Mouse (Mus musculus): ENCODE data around the gene Fat3. TPM values are rescaled to one million over a fixed set of nuclear protein-coding genes. Genes with fewer than 3 reads are reported as not detected.

The Fat3 gene
- polyA plus RNA-seq, 1 experiment = not detected

- no peak overlapping the region for H3ac ChIP-seq (ENCODE audit: control insufficient read depth, insufficient read length, low read depth)
- TF ChIP-seq CEBPB (IDR thresholded peaks at IDR 0.05; ENCODE audit: low read depth) (no peak), MYOD1 (IDR thresholded peaks at IDR 0.05; ENCODE audit: control insufficient read depth, insufficient read length, low read depth) (no peak), MAX (IDR thresholded peaks at IDR 0.05) (no peak), USF1 (IDR thresholded peaks at IDR 0.05; ENCODE audit: low read depth) (no peak), FOSL1 (IDR thresholded peaks at IDR 0.05; ENCODE audit: insufficient read depth, low read length, poor library complexity, severe bottlenecking) (no peak), MYOG (IDR thresholded peaks at IDR 0.05; ENCODE audit: control insufficient read depth, extremely low read depth, insufficient read length) (no peak), CTCF (IDR thresholded peaks at IDR 0.05; ENCODE audit: control insufficient read depth, insufficient read depth, insufficient read length) (no peak)
- H3K27me3 ChIP-seq (ENCODE audit: control insufficient read depth, insufficient read depth, insufficient read length) = peaks cover 7% of the 10 kb centered on the region
- no peak overlapping the region for H3K4me3 ChIP-seq (ENCODE audit: insufficient read depth, poor library complexity, severe bottlenecking)
- no peaks in the 10 kb centered on the region for H3K36me3 ChIP-seq (ENCODE audit: control insufficient read depth, insufficient read depth)
- H3K79me3 ChIP-seq (ENCODE audit: low read depth) = no peaks in the 10 kb centered on the region
- no peaks in the 10 kb centered on the region for H3K79me2 ChIP-seq (ENCODE audit: control insufficient read depth, insufficient read depth)
Observed at GRCm38 (mm10) chr9:16257241-16257840, 243.7 kb downstream of the Fat3 start.

DNA sequence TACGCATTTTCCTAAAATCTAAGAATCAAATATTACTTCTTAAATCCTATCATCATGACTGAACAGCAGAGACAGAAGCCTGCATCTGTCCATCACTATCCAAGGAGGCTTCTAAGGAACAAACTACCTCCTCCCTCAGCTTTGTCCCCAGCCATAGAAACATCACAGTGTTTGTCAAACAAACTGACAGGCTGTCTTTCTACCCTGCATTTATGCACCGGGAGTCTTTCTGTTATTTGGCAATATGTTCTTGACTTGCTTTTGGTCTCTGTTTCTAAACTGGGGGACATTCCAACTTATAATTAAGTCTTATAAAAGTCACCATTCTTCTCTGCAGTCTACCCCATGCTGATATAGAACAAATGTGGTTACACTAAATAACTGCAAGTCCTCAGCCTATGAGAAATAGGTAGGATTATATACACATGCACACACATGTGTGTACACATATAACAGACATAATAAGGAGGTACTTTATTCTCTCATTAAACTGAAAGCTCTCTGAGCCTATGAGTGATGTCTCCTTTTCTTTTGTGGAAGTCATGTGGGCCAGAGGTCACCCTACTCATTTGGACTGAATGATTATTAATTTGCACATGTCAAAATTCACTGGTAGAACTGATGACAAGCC, 244.4 kb downstream of the Fat3 start:
- H3K27me3 ChIP-seq (ENCODE audit: control insufficient read depth, insufficient read depth, insufficient read length) = peaks cover 7% of the 10 kb centered on the region
- H3K36me3 ChIP-seq (ENCODE audit: control insufficient read depth, insufficient read depth) = no peaks in the 10 kb centered on the region
- no peaks in the 10 kb centered on the region for H3K79me3 ChIP-seq (ENCODE audit: low read depth)
- no peak overlapping the region for H3ac ChIP-seq (ENCODE audit: control insufficient read depth, insufficient read length, low read depth)
- TF ChIP-seq USF1 (IDR thresholded peaks at IDR 0.05; ENCODE audit: low read depth) = no peak
- TF ChIP-seq FOSL1 (IDR thresholded peaks at IDR 0.05; ENCODE audit: insufficient read depth, low read length, poor library complexity, severe bottlenecking) = no peak
- no peak for TF ChIP-seq CEBPB (IDR thresholded peaks at IDR 0.05; ENCODE audit: low read depth)
- TF ChIP-seq CTCF (IDR thresholded peaks at IDR 0.05; ENCODE audit: control insufficient read depth, insufficient read depth, insufficient read length) = no peak
- no peak for TF ChIP-seq MAX (IDR thresholded peaks at IDR 0.05)
- TF ChIP-seq MYOD1 (IDR thresholded peaks at IDR 0.05; ENCODE audit: control insufficient read depth, insufficient read length, low read depth) = no peak
- TF ChIP-seq MYOG (IDR thresholded peaks at IDR 0.05; ENCODE audit: control insufficient read depth, extremely low read depth, insufficient read length) = no peak
- H3K79me2 ChIP-seq (ENCODE audit: control insufficient read depth, insufficient read depth) = no peaks in the 10 kb centered on the region
- H3K4me3 ChIP-seq (ENCODE audit: insufficient read depth, poor library complexity, severe bottlenecking) = no peak overlapping the region

DNA sequence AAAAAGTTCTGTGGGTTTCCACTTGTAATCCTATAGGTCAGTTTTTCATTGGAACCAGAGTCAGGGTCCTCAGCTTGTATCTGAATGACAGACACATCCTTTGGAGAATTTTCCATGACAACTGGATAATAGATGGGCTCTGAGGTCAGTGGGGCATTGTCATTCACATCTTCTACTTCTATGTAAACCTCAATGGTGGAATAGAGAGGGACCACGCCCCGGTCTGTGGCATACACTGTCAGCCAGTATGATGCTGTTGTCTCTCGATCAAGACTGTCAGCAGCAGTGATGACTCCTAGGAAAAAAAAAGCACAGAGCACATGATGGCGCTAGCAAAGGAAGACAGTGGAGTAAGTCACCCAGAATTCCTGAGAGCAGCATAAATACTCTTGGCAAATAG, 254.3 kb downstream of the Fat3 start:
- TF ChIP-seq FOSL1 (IDR thresholded peaks at IDR 0.05; ENCODE audit: insufficient read depth, low read length, poor library complexity, severe bottlenecking) (no peak), USF1 (IDR thresholded peaks at IDR 0.05; ENCODE audit: low read depth) (no peak), CEBPB (IDR thresholded peaks at IDR 0.05; ENCODE audit: low read depth) (no peak), MAX (IDR thresholded peaks at IDR 0.05) (no peak), MYOD1 (IDR thresholded peaks at IDR 0.05; ENCODE audit: control insufficient read depth, insufficient read length, low read depth) (no peak), MYOG (IDR thresholded peaks at IDR 0.05; ENCODE audit: control insufficient read depth, extremely low read depth, insufficient read length) (no peak), CTCF (IDR thresholded peaks at IDR 0.05; ENCODE audit: control insufficient read depth, insufficient read depth, insufficient read length) (no peak)
- no peaks in the 10 kb centered on the region for H3K36me3 ChIP-seq (ENCODE audit: control insufficient read depth, insufficient read depth)
- no peaks in the 10 kb centered on the region for H3K79me2 ChIP-seq (ENCODE audit: control insufficient read depth, insufficient read depth)
- no peaks in the 10 kb centered on the region for H3K79me3 ChIP-seq (ENCODE audit: low read depth)
- no peak overlapping the region for H3ac ChIP-seq (ENCODE audit: control insufficient read depth, insufficient read length, low read depth)
- no peaks in the 10 kb centered on the region for H3K27me3 ChIP-seq (ENCODE audit: control insufficient read depth, insufficient read depth, insufficient read length)
- H3K4me3 ChIP-seq (ENCODE audit: insufficient read depth, poor library complexity, severe bottlenecking) = no peak overlapping the region

DNA sequence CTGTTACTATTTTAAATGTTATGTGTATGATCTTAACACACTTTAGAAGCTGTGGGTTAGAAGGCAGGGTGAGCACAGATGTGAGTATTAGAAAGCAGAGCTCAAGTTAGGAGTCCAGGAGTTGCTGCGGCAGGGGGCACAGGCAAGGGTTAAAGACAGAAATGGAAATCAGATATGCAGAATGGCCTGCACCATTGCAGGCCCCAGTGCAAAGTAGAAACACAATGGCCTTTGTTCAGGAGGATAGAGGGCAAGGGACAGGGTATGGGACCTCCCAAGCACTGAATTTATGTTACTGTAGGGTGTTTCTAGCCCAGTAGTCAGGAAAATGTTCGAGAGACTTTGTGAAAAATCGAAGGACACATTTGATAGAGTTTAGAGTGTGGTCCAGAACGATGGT, 269.5 kb downstream of the Fat3 start:
- Histone ChIP-seq H3ac (ENCODE audit: control insufficient read depth, insufficient read length, low read depth) (no peak overlapping the region), H3K79me2 (ENCODE audit: control insufficient read depth, insufficient read depth) (no peaks in the 10 kb centered on the region), H3K27me3 (ENCODE audit: control insufficient read depth, insufficient read depth, insufficient read length) (peaks cover 4% of the 10 kb centered on the region), H3K79me3 (ENCODE audit: low read depth) (no peaks in the 10 kb centered on the region), H3K4me3 (ENCODE audit: insufficient read depth, poor library complexity, severe bottlenecking) (no peak overlapping the region), H3K36me3 (ENCODE audit: control insufficient read depth, insufficient read depth) (no peaks in the 10 kb centered on the region)
- no peak for TF ChIP-seq MAX (IDR thresholded peaks at IDR 0.05)
- TF ChIP-seq CTCF (IDR thresholded peaks at IDR 0.05; ENCODE audit: control insufficient read depth, insufficient read depth, insufficient read length) = no peak
- no peak for TF ChIP-seq CEBPB (IDR thresholded peaks at IDR 0.05; ENCODE audit: low read depth)
- no peak for TF ChIP-seq MYOD1 (IDR thresholded peaks at IDR 0.05; ENCODE audit: control insufficient read depth, insufficient read length, low read depth)
- TF ChIP-seq MYOG (IDR thresholded peaks at IDR 0.05; ENCODE audit: control insufficient read depth, extremely low read depth, insufficient read length) = no peak
- TF ChIP-seq FOSL1 (IDR thresholded peaks at IDR 0.05; ENCODE audit: insufficient read depth, low read length, poor library complexity, severe bottlenecking) = no peak
- no peak for TF ChIP-seq USF1 (IDR thresholded peaks at IDR 0.05; ENCODE audit: low read depth)

GRCm38 (mm10) chr9:16228919-16229318, 272.2 kb downstream of the Fat3 start:
- Histone ChIP-seq H3K79me3 (ENCODE audit: low read depth) (no peaks in the 10 kb centered on the region), H3ac (ENCODE audit: control insufficient read depth, insufficient read length, low read depth) (no peak overlapping the region), H3K36me3 (ENCODE audit: control insufficient read depth, insufficient read depth) (no peaks in the 10 kb centered on the region), H3K4me3 (ENCODE audit: insufficient read depth, poor library complexity, severe bottlenecking) (no peak overlapping the region), H3K79me2 (ENCODE audit: control insufficient read depth, insufficient read depth) (no peaks in the 10 kb centered on the region), H3K27me3 (ENCODE audit: control insufficient read depth, insufficient read depth, insufficient read length) (no peaks in the 10 kb centered on the region)
- TF ChIP-seq MYOD1 (IDR thresholded peaks at IDR 0.05; ENCODE audit: control insufficient read depth, insufficient read length, low read depth) = no peak
- TF ChIP-seq USF1 (IDR thresholded peaks at IDR 0.05; ENCODE audit: low read depth) = no peak
- no peak for TF ChIP-seq FOSL1 (IDR thresholded peaks at IDR 0.05; ENCODE audit: insufficient read depth, low read length, poor library complexity, severe bottlenecking)
- no peak for TF ChIP-seq CEBPB (IDR thresholded peaks at IDR 0.05; ENCODE audit: low read depth)
- TF ChIP-seq MAX (IDR thresholded peaks at IDR 0.05) = no peak
- no peak for TF ChIP-seq CTCF (IDR thresholded peaks at IDR 0.05; ENCODE audit: control insufficient read depth, insufficient read depth, insufficient read length)
- TF ChIP-seq MYOG (IDR thresholded peaks at IDR 0.05; ENCODE audit: control insufficient read depth, extremely low read depth, insufficient read length) = no peak

Data from C2C12 (cell line).